Mouse (Mus musculus) mouse trophoblast stem cell (cell line): ENCODE measurements around the gene Aoc3.
"Not testable (repeated sequence)": the region's sequence is repeated elsewhere in the genome, so short reads cannot be mapped to it uniquely, and the experiment has no call there.

Experiments
- in situ Hi-C, 2 experiments: fragments of 300-500 bp; cut with MseI, MboI; formaldehyde crosslinking; loops; 2 replicates in 1 of 2; 3 replicates in 1 of 2; pipeline ENCODE4 v1.15.1; 2025

The Aoc3 gene

DNA sequence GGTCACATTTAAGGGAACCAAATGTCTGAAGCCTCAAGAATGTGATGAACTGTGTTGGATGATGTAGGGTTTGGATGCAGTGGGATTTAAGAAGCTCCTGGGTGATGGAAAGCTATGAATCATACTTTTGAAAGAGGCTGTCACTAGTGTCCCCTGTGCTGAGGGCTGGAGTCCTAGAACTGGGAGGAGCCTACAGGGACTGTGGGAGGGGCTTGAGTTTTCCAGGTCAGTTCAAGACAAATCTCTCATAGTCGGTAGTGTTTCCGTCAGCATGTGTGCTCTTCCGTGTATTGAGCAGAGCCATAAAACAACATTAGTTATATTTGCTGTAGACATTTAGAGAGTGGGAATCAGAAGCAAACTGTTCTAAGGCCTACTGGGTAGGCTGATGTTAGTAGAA, 3.1 kb upstream of the Aoc3 start:
- in situ Hi-C loops: no loop called here

DNA sequence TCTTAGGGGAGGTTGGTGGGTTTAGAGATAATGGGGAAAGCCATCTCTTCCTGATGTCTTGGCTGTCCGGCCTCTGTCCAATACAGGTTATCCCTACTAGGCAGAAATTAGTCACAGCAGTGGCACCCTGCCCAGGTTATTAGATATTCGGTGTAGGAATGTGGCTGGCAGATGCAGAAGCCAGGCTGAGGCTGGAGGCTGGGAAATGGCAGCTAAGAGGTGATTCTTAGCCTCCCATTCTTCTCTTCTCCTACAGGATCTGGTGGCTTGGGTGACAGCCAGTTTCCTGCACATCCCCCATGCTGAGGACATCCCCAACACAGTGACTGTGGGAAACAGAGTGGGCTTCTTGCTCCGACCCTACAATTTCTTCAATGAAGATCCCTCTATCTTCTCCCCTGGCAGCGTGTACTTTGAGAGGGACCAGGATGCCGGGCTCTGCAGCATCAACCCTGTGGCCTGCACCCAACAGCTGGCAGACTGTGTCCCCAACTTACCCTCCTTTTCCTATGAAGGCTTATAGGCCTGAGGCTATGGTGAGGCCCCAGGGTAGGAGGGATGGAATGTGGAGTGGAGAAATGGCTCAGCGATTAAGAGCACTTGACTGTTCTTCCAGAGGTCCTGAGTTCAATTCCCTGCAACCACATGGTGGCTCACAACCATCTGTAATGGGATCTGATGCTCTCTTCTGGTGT, 1.3 kb upstream of the Aoc3 start:
- in situ Hi-C loops: no loop called here

DNA sequence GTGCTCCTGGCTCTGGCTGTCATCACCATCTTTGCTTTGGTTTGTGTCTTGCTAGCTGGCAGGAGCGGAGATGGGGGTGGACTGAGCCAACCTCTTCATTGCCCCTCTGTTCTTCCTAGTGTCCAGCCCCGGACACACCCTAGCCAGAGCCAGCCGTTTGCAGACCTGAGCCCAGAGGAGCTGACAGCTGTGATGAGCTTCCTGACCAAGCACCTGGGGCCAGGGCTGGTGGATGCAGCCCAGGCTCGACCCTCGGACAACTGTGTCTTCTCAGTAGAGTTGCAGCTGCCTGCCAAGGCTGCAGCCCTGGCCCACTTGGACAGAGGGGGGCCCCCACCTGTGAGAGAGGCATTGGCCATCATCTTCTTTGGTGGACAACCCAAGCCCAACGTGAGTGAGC, 556 bp downstream of the Aoc3 start:
- in situ Hi-C loops: not testable (repeated sequence)

DNA sequence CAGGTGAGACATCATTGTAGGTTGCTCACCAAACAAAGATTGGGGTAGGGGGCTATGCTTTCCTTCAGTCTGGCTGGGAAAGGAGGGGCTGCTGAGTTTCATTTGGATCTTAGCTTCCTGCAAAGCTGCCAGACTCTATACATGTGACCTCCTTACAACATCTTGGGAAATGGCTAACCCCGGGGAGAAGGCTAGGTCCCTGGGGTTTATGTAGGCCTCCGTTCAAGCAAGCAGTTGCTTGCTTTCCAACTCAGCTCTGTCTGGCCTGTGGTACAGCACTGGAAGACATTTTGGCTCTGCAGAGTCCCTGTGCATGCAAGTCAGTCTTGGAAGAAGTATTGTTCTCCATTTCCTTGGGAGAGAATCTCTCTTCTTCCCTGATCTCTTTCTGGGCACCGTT, 2.1 kb downstream of the Aoc3 start:
- in situ Hi-C loops: no loop called here

DNA sequence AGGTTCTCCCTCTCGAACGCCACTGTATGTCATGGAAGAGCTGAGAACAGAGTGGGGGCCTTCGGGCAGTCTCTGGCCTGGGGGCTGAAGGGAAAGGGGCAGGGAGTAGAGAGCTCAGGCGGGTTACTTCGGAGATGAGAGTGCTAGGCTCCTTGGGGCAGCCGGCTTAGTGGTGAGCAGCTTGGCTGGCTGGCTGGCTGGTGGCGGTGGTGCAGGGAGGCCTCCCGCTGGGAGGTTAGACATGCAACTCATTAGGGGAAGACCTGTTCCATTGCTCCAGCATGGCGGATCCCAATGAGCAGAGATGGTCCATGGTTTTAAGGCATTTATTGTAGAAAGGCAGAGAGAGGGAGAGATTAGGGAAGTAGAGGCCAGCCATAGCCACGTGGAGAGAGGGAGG, 3.6 kb downstream of the Aoc3 start:
- in situ Hi-C loops: no loop called here

DNA sequence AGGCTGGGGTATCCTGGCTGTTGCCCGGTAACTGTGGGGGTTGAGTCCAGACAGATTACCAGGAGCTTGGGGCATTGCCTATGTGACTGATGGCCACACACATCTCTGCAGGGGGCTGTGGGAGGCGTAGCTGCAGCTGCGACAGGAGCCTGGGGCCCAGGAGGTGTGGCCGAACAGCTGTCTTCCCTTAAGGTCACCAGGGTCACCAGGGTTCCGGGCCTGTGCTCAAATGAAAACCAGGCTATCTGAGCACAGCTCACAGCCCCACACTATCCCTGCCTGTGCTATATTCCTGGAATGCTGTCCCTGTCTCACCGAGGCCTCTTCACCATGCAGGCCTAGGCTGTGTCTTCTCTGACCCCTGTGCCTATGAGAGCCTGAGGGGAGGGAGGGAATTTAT, 4.1 kb downstream of the Aoc3 start:
- in situ Hi-C loops: no loop called here

DNA sequence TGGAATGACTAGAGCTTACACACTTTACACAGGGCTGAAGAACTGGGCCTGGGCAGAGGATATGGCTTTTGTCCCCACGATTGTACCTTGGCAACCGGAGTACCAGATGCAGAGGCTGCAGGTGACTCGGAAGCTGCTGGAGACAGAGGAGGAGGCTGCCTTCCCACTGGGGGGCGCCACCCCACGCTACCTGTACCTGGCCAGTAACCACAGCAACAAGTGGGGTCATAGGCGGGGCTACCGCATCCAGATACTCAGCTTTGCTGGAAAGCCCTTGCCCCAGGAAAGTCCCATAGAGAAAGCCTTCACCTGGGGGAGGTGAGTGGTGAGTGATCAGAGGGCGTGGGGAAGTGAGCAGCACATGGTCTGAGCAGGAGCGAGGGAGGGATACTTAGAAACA, 5.3 kb downstream of the Aoc3 start:
- in situ Hi-C loops: loop anchor here in 1 of 2 experiments (5.0 kb wide), 1 partner anchor 57 kb away; no protein-coding TSS in a partner anchor

DNA sequence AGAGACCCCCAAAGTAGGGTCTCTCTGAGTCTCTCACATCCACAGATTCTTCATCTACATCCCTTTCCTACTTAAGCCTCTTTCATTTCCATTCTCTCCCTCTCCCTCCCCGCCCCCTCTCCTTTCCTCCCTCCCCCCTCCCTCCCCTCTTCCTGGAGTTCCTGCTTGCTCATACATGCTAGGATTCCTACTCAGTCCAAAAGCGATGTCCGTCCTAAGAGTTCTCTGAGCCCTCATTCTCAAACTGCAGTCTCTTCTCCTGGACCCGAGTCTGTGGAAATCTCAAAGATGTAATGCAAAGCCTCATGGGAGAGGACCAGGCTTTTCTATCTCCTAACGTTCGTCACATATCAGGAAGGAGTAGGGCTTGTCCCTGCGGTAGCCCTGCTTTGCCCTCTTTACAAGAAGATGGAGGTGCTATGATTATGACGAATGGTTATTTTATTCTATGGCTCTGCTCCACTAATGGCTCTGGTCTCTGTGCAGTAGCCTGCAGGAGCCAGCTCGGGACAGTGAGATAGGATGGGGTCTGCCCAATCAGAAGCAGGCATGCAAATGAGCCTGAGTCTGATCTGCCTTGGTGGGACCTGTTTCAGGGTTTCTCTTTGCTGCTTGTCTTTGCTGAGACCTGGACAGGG, 7.8 kb downstream of the Aoc3 start:
- in situ Hi-C loops: loop anchor here in 1 of 2 experiments (5.0 kb wide), 1 partner anchor 54 kb away; no protein-coding TSS in a partner anchor

DNA sequence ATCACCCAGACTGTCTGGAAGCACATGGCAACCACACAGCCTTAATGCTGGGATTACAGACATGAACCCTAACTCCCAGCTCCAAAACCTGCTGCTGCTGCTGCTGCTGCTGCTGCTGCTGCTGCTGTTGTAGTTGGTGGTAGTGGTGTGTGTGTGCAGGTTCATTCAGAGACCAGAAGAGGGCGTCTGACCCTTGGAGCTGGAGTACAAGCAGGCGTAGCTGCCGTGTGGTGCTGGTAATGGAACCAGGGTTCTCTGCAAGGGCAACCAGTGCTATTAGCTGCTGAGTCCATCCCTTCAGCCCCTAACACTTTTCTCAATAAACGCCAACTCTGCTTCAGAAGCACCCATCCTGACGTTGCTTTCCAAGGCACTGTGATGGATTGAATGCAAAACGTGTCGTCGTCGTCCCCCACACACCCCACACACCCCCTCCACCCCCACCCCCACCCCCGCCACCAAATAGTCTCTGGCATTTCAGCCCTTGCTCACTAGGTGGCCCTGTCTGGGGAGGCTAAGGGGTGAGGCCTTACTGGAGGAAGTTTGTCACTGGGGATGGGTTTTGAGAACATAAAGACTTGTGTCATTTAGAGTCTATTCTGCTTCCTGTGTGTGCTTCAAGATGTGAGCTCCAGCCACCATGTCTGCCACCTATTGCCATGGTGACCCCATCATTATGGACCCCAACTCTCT, 16.8 kb downstream of the Aoc3 start:
- in situ Hi-C loops: no loop called here

DNA sequence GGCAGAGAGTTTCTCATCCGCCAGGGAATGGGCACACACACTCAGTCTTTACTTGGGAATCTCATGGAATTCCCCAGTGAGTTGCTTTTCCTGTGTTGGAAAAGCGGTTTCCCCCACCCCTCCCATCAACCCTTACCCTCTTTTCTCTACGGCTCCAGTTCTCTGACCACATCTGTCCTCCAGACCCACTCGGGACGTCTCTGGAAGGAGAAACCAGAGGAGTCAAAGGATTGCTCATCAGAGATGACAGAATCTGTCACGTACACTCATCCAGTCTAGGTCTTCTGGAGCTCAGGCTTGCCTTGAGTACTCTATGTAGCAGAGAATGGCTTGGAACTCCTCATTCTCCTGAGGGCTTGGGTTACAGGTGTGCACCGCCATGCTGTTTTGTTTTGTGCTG, 18.4 kb downstream of the Aoc3 start:
- in situ Hi-C loops: no loop called here

DNA sequence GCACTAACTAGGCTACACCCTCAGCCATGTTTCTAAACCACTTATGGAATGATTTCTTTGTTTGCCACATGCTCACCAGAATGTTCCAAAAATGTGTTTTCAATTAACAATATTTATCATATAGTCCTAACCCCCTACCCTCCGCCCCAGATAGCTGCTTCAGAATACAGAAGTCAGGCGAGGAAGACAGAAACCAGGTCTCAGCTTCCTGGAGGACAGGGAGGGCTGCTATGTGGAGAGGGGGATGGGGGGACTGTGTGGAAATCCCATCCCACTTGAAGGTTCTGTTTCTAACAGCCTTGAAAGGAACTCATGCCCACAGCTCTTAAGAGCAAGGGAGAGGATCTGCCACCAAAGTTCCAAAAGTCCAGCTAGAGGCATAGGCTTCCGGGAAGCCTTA, 18.8 kb downstream of the Aoc3 start:
- in situ Hi-C loops: no loop called here

DNA sequence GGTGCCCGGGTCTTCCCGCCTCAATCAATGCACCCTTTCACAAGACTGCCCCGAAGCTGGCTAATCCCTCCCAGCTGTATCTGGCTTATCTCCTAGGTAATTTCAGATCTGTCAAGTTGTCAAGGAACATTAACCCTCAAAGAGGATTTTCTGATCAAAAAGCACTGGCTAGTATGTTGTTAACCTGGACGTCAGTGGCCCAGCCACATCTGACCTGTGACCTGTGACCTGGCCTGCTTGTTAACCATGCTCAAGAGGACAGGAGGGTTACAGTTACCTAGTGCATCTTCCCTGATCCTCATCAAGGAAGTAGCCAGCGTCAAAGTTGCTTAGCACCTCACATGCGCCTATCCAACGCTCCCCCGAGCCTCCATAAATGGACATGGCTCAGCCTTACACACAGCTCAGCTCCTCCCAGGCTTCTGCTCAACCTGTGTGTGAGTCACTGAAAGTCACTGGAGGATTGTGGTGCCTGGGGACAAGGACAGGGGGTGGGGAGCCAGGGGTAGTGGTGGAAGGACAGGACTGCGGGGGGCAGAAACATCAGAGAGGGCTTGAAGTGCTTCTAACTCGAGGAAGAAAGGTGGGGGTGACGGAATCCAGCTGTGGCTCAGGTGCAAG, 20.8 kb downstream of the Aoc3 start:
- in situ Hi-C loops: no loop called here

DNA sequence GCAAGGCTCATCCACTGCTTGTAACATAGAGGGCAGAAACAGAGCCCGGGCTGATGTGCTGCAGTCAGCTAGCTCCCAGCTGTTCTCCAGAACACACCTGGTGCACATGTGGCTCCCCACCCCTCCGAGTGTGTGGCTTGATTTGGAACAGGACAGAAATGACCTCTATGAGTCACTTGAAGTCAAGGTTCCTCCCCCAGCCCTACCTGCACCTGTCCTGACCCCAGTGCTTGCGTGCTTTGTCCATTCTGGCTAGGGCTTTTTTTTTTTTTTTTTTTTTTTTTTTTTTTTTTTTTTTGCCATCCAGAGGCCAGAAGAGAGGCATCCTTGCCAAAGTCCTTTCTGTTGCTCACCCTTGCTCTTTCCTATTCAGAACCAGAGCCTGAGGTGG, 21.3 kb downstream of the Aoc3 start:
- in situ Hi-C loops: no loop called here

DNA sequence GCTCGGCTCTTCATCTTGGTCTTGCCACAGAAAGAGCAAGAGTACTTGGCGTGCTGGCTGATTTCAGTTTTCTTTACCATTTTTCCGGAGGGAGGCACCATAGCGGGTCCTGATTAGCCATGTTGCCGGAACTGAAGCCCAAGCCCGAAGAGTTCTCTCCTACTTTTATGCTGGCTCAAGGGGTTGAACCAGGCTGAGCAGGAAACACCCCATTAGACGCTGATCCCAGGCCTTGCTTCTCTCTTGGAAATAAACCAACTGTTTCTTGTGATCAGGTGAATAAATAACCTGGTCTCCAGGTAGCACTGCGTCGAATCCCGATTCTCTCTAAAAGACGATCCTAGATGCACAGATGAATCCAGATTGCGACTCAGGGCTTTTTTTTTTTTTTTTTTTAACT, 23.0 kb downstream of the Aoc3 start:
- in situ Hi-C loops: no loop called here

DNA sequence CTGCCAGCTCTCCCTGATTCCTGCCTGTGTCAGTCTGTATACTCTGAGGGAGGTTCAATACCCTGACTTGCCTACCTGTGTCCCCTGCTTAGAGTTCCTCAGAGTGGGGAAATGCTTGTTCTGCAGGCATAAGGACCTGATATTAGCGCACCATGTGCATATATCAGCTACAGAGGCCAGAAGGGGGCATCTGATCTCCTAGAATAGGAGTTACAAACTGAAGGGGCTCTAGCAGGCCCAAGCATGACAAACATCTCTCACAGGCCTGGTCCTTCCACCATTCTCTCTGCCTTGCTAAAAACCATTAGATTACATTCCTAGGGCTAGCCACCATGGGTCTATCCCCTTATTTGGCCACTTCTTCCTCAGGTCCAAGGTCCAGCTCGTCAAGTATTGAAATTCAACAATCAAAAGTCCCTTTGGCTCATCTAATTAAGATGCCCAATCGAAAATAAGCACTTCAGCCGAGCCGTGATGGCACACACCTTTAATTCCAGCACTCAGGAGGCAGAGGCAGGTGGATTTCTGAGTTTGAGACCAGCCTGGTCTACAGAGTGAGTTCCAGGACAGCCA, 24.1 kb downstream of the Aoc3 start:
- in situ Hi-C loops: no loop called here

DNA sequence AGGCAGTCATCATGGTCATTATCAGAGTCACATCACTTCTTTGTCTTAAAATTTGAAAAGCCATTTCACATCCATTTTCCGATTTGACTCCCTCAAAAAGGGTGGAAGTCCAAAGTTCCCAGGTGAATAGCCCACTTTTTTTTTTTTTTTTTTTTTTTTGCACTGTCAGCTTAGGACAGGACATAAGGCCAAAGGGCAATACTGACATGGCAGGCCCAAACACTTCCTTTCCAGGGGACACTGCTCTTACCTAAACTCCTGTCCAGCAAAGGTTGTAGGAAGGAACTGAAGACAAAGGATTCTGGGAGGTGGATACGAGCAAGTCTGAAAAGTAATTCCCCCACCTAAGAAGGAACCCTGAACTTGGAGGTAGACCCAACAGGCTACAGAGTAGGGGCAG, 25.5 kb downstream of the Aoc3 start:
- in situ Hi-C loops: no loop called here

DNA sequence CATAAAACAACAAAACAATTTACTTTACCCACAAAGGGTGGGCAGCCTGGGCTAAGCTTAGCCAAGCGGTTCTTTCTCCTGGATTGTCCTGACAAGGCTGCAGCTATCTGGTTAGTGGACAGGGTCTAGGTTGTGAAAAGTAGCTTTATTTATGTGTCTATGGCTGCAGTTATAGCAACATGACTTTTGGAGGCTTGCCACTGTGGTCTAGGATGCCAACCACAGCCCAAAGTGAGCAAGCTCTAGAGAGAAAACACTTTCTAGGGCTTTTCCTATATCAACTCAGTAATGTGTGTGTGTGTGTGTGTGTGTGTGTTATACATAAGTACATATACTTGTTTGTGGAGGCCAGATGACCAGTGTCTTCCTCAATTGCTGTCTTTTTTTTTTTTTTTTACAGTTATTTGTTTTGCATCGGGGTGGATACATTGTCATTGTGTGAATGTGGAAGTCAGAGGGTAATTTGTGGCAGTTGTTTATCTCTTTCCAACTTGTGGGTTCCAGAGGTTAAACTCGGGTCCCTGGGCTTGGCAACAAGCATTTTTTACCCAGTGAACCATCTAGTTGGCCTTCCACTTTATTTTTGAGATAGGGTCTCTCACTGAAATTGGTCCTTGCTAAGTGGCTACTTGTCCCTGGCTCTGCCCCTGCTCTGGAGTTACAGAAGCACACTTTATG, 27.2 kb downstream of the Aoc3 start:
- in situ Hi-C loops: no loop called here

DNA sequence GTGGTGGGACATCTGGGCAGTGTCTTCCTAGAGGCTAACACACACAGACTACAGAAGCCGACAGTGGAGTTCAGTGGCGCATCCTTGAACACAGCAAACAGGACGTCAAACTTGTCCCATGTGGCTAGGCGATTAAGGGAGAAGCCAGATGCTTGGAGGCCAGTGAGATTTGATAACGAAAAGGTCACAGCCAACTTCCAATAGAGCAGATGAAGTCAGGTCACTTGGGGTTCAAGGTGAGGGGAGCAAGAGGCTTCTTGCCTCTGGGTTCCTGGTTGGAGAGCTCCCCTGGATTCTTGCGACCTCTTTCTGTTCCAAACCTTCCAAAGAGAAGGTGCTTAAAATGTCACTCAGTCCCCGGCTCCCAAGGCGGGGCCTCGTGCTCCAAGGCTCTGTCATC, 29.4 kb downstream of the Aoc3 start:
- in situ Hi-C loops: no loop called here

DNA sequence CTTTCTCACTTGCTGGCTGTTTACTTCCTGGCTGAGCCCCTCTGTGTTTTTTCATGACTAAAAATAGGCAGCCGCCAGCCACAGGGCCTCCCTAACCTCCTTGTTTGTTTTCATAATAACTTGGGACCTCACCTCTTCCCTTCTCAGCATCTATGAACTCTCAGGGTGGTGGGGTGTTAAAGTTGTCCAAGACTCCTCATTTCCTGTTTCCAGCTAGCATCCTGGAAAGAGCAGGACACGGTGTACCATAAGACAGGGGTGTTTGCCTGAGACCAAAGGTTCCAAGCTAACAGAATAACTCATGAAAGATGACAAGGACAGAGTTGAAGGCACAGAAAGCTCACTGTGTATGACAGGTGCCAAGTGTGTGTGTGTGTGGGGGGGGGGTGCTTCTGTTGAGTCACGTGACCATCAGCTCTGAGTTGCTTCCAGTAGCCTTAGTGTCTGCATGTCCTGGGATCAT, 30.3 kb downstream of the Aoc3 start:
- in situ Hi-C loops: no loop called here

DNA sequence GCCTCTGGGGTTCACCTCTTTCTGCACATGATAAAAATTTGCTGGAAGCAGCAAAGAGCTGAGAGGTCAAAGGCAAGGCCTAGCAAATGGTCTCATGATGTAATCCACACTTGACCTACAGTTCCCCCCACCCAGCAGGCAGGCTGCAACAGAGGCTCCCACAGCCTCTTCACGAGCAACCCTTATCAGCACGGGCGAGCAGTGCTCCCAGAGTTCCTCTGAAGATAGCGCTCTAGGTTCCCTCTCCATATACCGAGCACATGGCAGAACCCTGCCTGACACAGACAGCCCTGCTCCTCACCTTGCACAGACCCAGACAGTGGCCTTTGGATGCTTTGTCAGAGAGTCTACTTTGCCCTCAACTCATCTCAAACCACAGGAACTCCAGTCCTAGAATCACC, 34.1 kb downstream of the Aoc3 start:
- in situ Hi-C loops: no loop called here

DNA sequence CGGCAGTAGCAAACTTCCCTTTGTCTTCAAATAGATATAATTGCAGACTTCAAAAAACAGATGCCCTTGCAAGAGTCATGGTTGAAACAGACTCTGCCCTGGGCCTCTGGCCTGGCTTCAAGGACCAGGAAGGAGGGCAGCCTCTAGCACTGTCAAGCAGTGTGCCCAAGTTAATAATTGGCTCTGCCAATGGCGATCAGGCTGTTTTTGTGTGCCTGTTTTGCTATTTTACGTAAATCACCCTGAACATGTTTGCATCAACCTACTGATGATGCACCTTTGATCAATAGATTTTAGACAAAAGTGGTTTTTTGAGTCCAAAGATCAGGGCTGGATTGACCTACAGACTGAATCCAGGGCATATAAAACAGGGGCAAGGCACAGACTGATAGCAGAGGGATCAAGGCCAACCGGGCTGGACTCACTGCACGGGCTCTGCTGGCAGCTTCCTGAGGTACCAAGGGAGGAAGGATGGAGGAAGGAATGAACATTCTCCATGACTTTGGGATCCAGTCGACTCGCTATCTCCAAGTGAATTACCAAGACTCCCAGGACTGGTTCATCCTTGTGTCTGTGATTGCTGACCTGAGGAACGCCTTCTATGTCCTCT, 37.0 kb downstream of the Aoc3 start, which contains the start of gene G6pc:
G6pc (plus strand) TSS at position 236 of the 610 bp plus-strand sequence.
- in situ Hi-C loops: no loop called here
